Mouse (Mus musculus) layer of hippocampus, postnatal 14 days (tissue): Measurements from ENCODE around the gene Supt6. TPM values are rescaled to one million over a fixed set of nuclear protein-coding genes. Genes with fewer than 3 reads are reported as not detected.
"Not testable (repeated sequence)": the region's sequence is repeated elsewhere in the genome, so short reads cannot be mapped to it uniquely, and the experiment has no call there.

Experiments used
- DNase-seq, 2 experiments: peaks; one replicate each; pipeline ENCODE4 v3.0.0; 2021 to 2022; ENCODE audit warnings: low spot score in 2 of 2, mixed read lengths in 1 of 2
- total RNA-seq, 2 experiments: library from RNA; stranded (reverse); gene quantifications; 2 replicates each; pipeline ENCODE4 v1.2.3; 2021

Gene Supt6
- total RNA-seq, 2 experiments from 2014 or later: 102 to 112 TPM

- no peak for DNase-seq
Measured at GRCm38 (mm10) chr11:78231518-78231917, 14.3 kb downstream of the Supt6 start.

DNA sequence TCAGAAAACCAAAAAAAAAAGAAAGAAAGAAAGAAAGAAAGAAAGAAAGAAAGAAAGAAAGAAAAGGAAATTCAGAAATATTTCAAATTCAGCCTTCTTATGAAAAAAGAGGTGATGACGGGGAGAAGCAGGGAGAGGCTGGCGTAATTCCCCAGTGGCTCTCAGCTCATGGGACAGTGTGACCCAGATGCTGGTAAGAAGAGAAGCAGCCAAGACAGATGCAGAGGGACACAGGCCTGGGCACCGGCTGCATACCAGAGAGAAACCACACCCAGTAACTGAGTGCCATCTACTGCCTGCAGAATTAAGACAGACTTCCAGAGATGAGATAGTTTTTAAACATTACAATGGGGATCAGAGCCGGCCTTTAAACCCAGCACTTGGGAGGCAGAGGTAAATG is 22.2 kb downstream of the Supt6 start:
- no peak for DNase-seq

DNA sequence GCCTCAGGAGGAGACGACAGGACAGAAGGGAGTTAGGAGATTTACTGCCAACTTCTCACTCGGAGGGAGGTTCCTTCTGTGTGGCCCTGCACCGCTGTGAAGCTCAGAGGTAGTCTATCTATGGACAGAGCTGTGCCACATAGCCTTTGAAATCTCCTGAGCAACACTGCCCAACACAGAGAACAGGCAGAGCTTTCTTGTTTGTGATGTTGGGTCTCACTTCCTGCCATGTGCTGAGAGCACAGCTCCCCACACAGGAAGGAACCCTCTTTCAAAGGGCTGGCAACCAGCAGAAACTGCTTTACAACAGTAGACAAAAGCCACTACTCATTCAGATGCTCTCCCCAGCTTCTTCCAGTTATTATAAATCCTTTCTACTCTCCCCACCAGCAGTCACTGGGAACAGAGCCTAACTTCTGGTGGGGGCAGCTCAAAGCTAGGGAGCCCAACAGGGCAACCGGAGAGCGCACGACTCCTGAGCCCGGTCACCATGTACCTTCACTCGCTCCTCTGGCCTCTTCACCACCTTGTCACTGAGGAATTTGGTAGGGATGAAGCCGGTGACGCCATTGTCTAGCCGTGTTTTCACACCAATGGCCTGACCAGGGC is 30.0 kb downstream of the Supt6 start:
- peak in 1 of 2 experiments; percentile 54 for DNase-seq

DNA sequence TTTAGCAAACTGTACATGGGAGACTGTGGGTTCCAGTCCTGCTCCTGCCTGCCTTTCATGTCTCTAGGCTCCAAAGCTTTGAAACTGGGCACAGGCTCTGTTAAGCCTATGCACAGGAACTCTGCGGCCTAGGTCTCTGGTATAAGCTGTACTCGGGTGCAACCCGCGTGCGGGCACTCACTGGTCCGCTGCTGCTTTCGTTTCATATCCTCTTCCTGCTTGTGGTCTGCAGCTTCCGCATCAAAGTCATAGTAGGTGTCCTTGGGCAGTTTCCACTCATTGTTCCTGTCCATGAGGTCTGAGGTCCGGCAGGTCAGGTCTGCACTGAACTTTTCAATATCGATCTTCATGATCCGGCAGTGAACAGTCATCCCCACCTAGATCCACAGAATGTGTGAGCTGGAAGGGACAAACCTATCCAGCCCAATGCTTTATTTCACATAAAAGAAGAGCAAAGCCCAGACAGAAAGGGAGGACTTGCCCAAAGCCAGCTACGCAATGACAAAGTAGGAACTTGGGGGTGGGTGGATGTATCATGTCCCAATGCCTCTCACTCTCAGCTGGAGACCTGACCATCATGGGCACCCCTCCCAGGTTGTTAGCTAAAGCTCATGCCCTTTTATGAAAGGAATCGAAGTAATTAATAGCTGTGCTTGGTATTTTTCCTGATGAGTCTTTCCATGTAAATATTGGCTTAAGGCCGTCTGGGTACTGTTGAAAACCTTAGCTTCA is 32.5 kb downstream of the Supt6 start:
- no peak for DNase-seq

- no peak for DNase-seq
Measured at GRCm38 (mm10) chr11:78211513-78211912, 34.3 kb downstream of the Supt6 start.

DNA sequence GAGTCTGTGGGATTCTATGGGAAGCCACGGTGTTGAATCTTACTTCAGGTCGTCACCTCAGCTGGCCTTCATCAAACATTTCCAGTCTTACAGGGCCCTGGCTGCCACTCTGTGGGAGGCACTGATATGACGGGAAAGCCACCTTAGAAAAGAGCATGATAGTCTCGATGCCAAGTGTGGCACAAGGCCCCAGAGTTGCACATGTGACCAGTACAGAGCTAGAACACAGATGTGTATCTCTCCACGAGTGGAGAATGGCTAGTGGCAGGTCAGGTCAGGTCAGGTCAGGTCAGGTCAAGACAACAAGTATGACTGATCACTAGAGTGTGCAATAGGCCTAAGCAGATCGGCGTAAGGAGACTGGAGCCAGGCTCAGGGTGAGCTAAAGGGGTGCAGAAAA is 35.2 kb downstream of the Supt6 start:
- DNase-seq: no peak

DNA sequence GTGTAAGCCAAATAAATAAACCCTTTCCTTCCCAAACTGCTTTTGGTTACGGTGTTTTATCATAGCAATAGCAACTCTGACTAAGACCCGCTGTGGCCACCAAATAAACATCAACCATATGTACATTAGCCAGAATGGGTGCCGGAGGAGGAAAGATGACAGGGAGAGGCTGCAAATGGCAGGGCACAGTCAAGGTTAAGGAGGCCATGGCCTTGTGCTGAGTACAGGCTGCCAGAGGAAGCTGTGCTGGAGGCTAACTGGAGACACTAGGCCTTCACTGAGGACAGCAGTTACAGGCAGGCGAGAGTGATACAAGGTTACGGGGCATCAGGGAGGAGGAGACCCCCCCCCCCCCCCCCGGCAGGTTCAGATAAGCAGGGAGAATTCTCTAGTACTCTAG is 35.9 kb downstream of the Supt6 start:
- no peak for DNase-seq

DNA sequence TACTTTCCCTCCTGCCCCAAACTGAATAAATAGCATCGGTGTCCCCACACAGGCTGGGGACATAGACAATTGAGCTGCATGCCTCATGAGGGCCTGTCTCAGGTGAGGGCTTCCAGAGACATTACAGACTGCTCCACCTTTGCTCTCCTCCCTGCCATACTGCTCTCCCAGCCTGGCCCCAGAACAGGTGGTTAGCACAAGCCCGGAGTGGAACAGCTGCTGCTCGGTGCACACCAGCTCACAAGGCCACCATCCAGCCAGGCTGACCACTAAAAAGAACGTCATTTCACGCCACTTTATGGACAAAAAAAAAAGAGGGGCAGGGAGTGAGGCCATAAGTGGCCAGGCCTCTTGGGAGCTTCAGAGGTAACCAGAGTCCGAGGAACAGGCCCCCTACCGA is 38.6 kb downstream of the Supt6 start:
- no peak for DNase-seq

DNA sequence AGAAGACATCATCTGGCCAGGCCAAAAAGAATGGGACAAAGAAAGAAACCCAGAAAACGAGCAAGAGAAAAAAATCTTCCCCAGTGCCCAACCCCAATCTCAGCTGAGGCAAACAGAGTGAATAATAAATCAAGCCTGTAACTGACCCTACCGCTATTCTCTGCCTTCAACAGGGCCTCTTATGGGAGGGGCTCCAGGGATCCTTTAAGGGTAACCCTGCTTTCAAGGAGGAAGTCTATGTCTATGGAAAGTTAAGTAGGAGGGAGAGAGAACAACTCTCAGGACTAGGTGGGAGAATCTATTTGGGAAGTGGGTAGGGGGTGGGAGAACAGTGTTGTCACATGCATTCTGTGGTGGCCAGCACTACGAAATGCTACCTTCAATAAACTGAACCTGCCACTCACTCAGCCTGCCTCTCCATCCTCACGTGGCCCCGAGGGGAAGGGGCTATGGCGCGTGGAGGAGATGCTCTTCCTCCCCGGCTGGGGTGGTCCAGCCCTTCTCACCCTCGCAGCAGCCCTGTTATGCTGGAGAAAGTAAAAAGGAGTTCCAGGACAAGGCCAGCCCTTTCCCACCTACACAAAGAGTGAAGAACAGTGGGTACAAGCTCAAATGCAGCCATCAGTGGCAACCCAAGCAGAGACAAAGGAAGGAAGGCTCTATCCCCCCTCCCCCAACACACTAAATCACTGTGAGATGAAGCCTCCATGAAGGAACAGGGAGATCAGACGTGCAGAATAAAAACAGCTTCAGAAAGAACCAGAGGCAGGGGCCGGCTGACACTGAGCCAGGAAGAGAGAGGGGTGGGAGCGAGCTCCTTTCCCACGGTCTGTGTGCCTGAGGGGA is 40.2 kb downstream of the Supt6 start:
- DNase-seq: no peak

DNA sequence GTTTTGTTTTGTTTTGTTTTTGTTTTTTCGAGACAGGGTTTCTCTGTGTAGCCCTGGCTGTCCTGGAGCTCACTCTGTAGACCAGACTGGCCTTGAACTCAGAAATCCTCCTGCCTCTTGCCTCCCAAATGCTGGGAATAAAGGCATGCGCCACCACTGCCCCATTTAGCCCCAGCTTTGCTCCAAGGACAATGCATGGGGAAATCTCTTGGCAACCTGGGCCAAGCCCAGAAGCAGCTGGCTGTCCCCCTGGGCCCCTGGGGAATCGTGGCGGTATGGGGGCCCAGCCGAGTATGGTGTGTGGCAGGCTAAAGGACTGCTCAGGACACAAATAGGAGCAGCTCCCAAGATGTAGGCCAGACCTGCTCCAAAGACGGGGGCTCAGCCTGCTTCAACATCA is 41.5 kb downstream of the Supt6 start:
- no peak for DNase-seq

DNA sequence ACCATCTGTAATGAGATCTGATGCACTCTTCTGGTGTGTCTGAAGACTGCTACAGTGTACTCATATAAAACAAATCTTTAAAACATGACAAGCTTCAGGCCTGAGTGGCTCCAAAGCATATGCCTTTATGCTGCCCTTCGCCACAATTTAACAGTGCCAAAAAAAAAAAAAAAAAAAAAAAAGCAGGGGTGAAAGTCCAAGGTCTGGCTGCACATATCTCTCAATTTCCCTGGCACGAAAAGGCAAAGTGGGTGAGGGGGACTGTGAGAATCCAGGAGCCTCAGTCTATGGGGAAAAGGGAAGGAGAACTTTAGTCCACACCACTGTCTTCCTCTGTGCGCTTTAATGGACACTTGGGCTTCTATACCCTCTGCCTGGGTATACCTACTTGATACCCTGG is 43.4 kb downstream of the Supt6 start:
- no peak for DNase-seq

GRCm38 (mm10) chr11:78195101-78195863 is 50.5 kb downstream of the Supt6 start:
- DNase-seq: no peak

DNA sequence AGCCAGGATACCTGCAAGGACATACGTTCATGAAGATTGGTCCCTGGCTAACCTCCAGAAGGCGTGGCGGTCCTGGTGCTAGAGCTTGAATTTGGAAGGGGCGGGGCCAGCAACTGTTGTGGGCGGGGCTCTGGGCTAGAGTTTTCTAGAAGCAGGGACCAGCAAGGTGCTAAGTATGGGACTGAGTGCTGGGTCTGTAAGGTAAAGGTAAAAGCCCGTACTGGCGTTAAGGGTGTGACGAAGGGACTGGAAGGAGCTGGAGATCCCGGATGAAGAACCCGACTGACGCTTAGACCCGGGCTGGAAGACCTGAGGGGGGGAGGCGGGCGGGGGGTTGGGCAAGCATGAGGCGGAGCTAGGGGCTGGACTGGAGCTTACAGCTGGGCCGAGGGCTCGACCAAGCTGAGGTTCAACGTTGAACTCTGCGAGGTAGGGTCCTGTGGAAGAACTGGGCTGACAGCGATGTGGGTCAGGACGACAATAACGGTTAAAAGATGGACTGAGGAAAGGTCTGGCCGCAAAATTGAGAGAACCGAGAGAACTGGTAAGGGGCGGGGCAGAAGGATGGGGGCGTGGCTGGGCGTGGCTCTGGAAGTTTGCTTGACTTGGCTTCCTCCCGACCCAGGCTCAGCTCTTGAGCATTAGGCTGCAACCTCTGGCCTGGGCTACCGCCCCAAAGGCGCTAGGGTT is 51.2 kb downstream of the Supt6 start:
- DNase-seq: peak in 1 of 2 experiments; percentile 50

DNA sequence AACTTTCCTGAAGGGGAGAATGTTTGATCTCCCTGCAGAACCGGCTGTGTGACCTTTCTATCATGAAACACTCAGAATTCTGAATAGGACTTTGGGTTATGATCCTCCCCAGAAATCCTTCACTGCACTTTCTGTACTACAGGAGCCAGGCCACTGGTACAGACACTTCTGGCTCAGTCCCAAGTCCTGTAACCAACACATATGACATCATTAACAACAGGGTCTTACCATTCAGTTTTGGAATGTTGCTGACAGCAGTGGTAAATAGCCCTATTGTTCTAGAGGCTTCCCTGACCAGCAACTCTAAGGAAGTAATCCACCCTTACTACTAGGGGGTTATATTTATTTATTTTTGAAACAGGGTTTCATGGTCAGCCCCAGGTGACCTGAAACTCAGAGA is 52.7 kb downstream of the Supt6 start, which contains the start of gene Proca1:
Gene Proca1, plus strand, starts transcription at position 280 of the 400 bp plus-strand sequence.
- no peak for DNase-seq

GRCm38 (mm10) chr11:78190041-78190440 is 55.7 kb downstream of the Supt6 start:
- DNase-seq: no peak

DNA sequence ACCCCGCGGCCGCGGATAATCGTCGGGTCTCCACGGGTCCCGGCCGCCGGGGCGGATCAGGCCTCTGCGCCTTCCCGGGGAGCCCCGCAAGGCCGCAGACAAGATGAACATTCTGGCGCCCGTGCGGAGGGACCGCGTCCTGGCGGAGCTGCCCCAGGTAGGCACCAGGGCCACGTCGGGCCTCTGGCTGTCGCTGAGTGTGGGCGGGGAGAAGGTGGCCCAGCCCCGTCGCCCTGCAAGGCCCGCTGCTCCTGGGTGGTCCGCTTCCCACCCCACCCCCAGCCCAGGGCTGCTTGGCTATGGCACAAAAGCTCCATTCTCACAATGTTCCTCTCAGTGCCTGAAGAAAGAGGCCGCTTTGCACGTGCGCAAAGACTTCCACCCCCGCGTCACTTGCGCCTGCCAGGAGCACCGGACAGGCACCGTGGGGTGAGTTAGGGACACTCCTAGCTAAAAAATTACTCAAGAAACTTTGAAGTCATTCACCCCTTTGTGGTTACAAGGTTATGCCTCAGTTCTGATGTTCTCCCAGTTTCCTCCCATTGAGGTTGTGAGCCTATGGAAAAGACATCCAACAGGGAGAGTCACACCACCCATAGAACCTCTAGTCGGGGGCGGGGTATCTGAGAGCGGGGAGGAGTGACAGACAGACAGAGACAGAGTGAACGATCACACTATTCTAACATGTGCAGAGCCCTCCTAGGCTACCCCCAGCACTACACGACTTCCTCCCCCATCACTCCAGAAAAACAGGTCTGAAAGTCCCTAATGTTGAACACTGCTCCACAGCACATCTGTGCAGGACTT is 56.4 kb downstream of the Supt6 start:
- peak; percentile 73 to 87 for DNase-seq

- DNase-seq: peak; percentile 78 to 85
Measured at GRCm38 (mm10) chr11:78188331-78189233, 57.2 kb downstream of the Supt6 start, which contains the start of gene Rab34. TSS of gene Rab34 (plus strand) at chr11:78188430.

- DNase-seq: not testable (repeated sequence)
Measured at GRCm38 (mm10) chr11:78184702-78185101, 61.1 kb downstream of the Supt6 start.
